Mouse (Mus musculus) lung, embryonic 16.5 days (tissue): ENCODE measurements at regions not wholly inside any gene's neighbourhood (a gene's known extent, or its start where the extent isn't known, plus 50 kb on each side); places are given as distances from the start of the nearest gene placed in this dataset.
A peak's percentile ranks its signal among the peaks of the same experiment; 100 is the strongest.

Experiments
- ATAC-seq: fragments of 200-750 bp; cut with Nextera tagmentation; 2 replicates; pipeline ENCODE4 v1.8.0; 2017; ENCODE audit warnings: low read depth, mild to moderate bottlenecking, moderate library complexity
- H3K27ac ChIP-seq: fragments of 300-500 bp; sonication (generic); 2 replicates; pipeline ENCODE4 v1.5.1; 2014; ENCODE audit warnings: mild to moderate bottlenecking, control low read depth, low read length
- H3K27me3 ChIP-seq: fragments of 300-500 bp; sonication (generic); 2 replicates; pipeline ENCODE4 v1.6.1; 2014; ENCODE audit warnings: low read depth, low read length, mixed read lengths; ENCODE audit not compliant: control insufficient read depth, insufficient read depth
- H3K36me3 ChIP-seq: fragments of 300-500 bp; sonication (generic); 2 replicates; pipeline ENCODE4 v1.6.1; 2014; ENCODE audit warnings: low read length; ENCODE audit not compliant: control insufficient read depth, insufficient read depth
- H3K4me1 ChIP-seq: fragments of 300-500 bp; sonication (generic); replicated peaks from 2 replicates; pipeline ENCODE4 v1.6.1; 2014; ENCODE audit warnings: low read length, mixed read lengths; ENCODE audit not compliant: control insufficient read depth, insufficient read depth
- H3K4me2 ChIP-seq: fragments of 300-500 bp; sonication (generic); 2 replicates; pipeline ENCODE4 v1.6.1; 2014; ENCODE audit warnings: low read depth, low read length, control low read depth
- H3K4me3 ChIP-seq: fragments of 300-500 bp; sonication (generic); 2 replicates; pipeline ENCODE4 v1.5.1; 2014; ENCODE audit warnings: mild to moderate bottlenecking, low read length, control low read depth
- H3K9ac ChIP-seq: fragments of 300-500 bp; sonication (generic); 2 replicates; pipeline ENCODE4 v1.6.1; 2014; ENCODE audit warnings: low read length, control low read depth
- H3K9me3 ChIP-seq: fragments of 300-500 bp; sonication (generic); 2 replicates; pipeline ENCODE4 v1.6.1; 2016; ENCODE audit warnings: low read length; ENCODE audit not compliant: control insufficient read depth
- WGBS: fragments of 180-500 bp; shearing (Covaris S2); extraction: QIAGEN DNeasy Blood & Tissue Kit; methylation state at CpG from one replicate; pipeline ENCODE4 v1.1.7; 2014; 5-methylcytosine and 5-hydroxymethylcytosine counted together

DNA sequence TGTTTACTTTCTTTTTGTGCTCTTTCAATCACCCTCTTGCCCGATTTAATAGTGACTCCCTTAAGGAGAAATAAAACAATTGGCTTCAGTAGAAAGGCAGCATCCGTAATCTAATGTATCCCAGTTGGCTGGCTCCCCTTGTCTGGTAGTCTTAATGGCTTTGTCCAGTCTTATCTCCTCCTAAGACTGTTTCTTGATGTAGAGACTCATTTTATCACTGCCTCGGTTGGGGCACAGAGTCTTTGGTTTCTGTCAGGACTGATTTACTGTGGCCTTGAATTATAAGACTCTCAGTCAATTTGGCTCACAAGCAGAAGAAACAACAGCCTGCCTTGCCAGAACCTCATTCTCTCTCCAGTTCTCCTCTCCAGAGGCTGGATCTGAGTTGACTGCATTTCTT lies 487.5 kb upstream of the Syt1 start:
- Histone ChIP-seq H3K27ac (no peak overlapping the region), H3K27me3 (no peaks in the 10 kb centered on the region), H3K4me2 (no peak overlapping the region), H3K9me3 (no peaks in the 10 kb centered on the region), H3K9ac (no peak overlapping the region), H3K4me1 (no peaks in the 10 kb centered on the region), H3K4me3 (no peak overlapping the region), H3K36me3 (no peaks in the 10 kb centered on the region)
- ATAC-seq: peak; percentile 34; the same call in 1 of the 2 replicates
- 37% methylated on average over 3 of the region's 3 CpGs for WGBS

DNA sequence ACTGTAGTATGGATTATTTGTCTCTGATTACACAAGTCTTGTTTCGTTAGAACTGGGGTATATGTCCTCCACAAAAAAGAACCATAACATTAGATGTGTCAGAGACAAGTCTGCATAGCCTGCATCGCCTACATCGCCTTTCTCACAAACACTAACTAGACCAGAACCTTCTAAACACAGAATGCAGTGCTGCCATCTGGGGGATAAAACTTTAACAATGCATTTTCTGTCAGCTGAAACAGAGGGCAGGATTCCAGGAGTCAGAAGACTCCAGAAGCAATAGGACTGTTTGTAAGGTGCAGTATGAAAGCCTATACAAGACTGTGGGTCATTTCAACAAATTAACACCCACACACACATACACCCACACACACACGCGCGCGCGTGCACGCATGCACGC lies 485.4 kb upstream of the Syt1 start:
- H3K36me3 ChIP-seq: no peaks in the 10 kb centered on the region
- H3K9me3 ChIP-seq: no peaks in the 10 kb centered on the region
- 75% methylated on average over 10 of the region's 10 CpGs for WGBS
- H3K4me1 ChIP-seq: no peaks in the 10 kb centered on the region
- H3K9ac ChIP-seq: no peak overlapping the region
- H3K27ac ChIP-seq: no peak overlapping the region
- H3K4me2 ChIP-seq: no peak overlapping the region
- ATAC-seq: no peak
- H3K4me3 ChIP-seq: no peak overlapping the region
- no peaks in the 10 kb centered on the region for H3K27me3 ChIP-seq

DNA sequence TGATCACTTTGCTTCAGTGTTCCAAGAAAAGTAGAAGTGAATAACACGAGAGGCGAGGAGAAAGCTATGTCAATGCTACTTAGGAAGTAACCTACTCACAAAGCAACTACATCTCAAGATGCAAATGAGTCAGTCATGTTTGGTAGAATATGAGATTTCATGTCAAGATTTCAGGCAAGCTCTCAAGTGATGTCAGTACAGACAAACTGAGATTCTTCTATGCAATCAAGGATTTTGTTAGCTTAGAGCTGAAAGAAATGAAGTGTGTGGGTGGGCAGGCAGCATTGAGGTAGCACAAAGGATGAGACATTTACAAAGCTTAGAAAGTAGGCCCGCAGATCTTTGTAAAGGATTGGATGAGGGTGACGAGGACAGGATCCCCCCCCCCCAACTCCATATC lies 480.0 kb upstream of the Syt1 start:
- H3K4me3 ChIP-seq: no peak overlapping the region
- H3K4me1 ChIP-seq: no peaks in the 10 kb centered on the region

DNA sequence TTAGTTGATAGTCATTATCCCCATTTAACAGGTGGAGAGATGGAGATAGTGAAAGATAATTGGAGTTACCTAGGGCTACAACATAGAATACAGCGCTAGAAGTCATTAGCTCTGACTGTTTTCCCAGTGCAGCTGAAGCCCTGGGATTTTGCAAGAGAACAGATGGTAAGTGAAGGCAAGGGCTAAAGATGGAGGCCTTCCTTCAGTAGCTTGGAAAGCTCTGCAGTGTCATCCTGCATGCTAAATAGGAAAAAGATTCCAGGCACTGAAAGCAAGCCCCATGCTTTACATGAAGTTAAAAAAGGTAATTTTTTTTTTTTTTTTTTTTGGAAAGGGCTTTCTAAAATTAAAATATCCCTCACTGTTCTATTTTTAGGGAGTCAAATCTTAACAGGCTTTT lies 477.2 kb upstream of the Syt1 start:
- Histone ChIP-seq H3K9ac (no peak overlapping the region), H3K4me2 (no peak overlapping the region), H3K4me3 (no peak overlapping the region), H3K36me3 (no peaks in the 10 kb centered on the region), H3K9me3 (no peaks in the 10 kb centered on the region), H3K27ac (no peak overlapping the region), H3K27me3 (no peaks in the 10 kb centered on the region), H3K4me1 (no peaks in the 10 kb centered on the region)
- no peak for ATAC-seq
- 88% methylated on average over 1 of the region's 1 CpGs for WGBS

More for the DNA sequence above, 480.0 kb upstream of the Syt1 start:
- no peak overlapping the region for H3K4me2 ChIP-seq
- 85% methylated on average over 4 of the region's 4 CpGs for WGBS
- ATAC-seq: no peak
- no peaks in the 10 kb centered on the region for H3K36me3 ChIP-seq
- no peaks in the 10 kb centered on the region for H3K9me3 ChIP-seq
- H3K9ac ChIP-seq: no peak overlapping the region
- no peak overlapping the region for H3K27ac ChIP-seq
- H3K27me3 ChIP-seq: no peaks in the 10 kb centered on the region

DNA sequence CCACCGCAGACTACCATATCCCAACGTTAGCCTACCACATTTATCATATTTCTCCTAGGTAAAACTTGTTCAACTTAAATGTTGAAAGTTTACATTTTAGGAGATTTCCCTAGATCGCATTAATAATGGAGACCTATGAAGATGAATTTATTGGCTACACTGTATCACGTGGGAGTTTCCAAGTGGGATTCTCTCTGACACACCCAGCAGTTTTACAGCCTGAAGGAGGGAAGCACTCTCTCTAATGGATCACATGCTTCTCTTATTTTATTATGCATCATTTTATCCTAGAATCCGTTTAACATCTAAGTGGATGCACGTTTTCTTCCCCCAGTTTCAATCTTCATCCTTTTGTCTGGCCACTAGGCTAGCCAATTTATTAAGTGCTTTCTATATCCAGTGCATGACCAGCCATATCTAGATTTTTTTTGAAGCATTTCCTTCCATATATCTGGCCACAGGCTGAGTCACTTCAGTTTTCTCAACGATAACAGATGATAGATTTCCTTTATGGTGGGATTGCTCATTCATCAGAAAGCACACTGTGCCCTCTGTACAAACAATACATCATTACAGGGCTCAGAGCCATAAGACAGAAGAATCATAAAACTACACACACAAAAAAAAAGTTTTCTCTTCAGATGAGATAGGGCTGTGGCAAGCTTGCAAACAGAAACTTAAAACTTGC lies 476.3 kb upstream of the Syt1 start:
- H3K9me3 ChIP-seq: no peaks in the 10 kb centered on the region
- H3K27me3 ChIP-seq: no peaks in the 10 kb centered on the region
- H3K36me3 ChIP-seq: no peaks in the 10 kb centered on the region
- WGBS: 75% methylated on average over 7 of the region's 7 CpGs
- H3K9ac ChIP-seq: no peak overlapping the region
- H3K4me1 ChIP-seq: no peaks in the 10 kb centered on the region
- H3K27ac ChIP-seq: no peak overlapping the region
- no peak for ATAC-seq
- no peak overlapping the region for H3K4me3 ChIP-seq
- no peak overlapping the region for H3K4me2 ChIP-seq

DNA sequence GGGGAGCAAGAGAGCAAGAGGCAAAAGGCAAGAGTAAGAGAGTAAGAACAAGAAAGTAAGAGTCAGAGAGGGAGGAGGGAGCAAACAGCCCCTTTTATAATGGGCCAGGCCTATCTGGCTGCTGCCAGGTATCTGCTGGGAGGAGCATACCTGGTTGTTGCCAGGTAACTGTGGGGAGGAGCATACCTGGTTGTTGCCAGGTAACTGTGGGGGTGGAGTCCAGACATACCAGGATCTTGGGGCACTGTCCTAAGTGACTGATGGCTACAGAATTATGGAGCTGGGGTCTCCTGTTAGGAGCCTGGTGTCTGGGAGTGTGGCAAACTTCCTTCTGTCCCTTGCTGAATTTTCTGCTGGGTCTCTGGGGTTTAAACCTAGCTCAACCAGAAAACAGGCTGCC lies 469.8 kb upstream of the Syt1 start:
- ATAC-seq: no peak
- H3K9ac ChIP-seq: no peak overlapping the region
- no peaks in the 10 kb centered on the region for H3K4me1 ChIP-seq
- no peak overlapping the region for H3K27ac ChIP-seq
- no peaks in the 10 kb centered on the region for H3K27me3 ChIP-seq
- no peaks in the 10 kb centered on the region for H3K9me3 ChIP-seq
- H3K4me3 ChIP-seq: no peak overlapping the region
- no peak overlapping the region for H3K4me2 ChIP-seq
- H3K36me3 ChIP-seq: no peaks in the 10 kb centered on the region

DNA sequence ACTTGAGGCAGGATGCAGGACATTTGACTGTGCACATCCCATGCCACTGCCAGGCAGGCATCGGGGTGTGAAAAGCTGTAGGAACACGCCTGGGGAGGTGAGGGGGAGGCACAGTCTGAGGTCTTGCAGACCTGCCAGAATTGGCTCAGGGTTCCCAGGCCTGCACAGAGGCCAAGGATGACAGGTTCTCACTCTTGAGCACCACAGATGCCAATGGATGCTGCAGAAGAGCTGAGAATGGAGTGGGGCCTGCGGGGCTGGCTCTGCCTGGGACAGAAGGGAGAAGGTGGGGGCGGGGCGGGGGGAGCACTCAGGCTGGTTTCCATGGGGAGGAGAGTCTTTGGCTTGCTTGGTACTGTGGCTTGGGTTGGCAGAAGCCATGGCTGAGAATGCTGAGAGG lies 469.2 kb upstream of the Syt1 start:
- Histone ChIP-seq H3K4me1 (no peaks in the 10 kb centered on the region), H3K4me3 (no peak overlapping the region), H3K9me3 (no peaks in the 10 kb centered on the region), H3K36me3 (no peaks in the 10 kb centered on the region), H3K4me2 (no peak overlapping the region), H3K9ac (no peak overlapping the region), H3K27ac (no peak overlapping the region), H3K27me3 (no peaks in the 10 kb centered on the region)
- 72% methylated on average over 5 of the region's 5 CpGs for WGBS
- no peak for ATAC-seq

DNA sequence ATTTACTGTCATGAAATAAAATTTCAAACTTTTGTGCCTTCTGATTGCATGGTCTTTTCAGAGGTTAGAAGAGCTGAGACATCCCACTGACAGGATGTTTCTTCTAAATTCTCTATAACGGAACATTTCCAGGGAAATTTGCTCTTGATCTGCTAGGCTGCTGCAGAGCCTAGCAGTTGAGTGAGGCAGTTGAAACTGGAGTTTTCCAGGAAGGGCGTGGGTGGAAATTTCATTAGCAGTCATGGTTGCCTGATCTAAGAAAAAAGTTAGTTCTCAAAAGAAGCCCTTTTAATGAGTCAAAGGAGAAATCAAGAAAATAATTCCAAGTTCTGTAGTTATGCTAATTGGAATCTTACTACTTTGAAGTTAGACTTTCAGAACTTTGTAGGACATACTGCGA lies 455.7 kb upstream of the Syt1 start:
- 71% methylated on average over 3 of the region's 3 CpGs for WGBS
- no peak overlapping the region for H3K4me3 ChIP-seq
- H3K36me3 ChIP-seq: no peaks in the 10 kb centered on the region
- H3K4me2 ChIP-seq: no peak overlapping the region
- H3K9me3 ChIP-seq: no peaks in the 10 kb centered on the region
- H3K27ac ChIP-seq: no peak overlapping the region
- H3K27me3 ChIP-seq: no peaks in the 10 kb centered on the region
- H3K4me1 ChIP-seq: no peaks in the 10 kb centered on the region
- ATAC-seq: no peak
- H3K9ac ChIP-seq: no peak overlapping the region

DNA sequence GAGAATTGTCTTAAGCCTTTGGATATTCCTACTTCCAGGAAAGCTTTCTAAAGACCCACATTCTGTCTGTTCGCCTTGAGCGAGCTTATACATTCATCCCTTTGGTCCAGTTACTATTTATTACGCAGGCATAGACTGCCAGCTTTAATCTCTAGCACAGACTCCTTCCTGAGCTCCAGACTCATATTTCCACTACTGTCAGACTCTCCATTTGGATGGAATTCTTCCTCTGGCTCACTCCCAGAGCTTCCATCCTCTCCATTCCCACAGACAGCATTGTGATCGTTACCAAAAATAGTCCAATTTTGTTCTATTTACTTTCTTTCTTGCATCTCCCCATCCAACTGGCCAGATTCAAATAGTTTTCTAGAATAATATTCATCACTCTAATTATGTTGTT lies 420.3 kb upstream of the Syt1 start:
- no peaks in the 10 kb centered on the region for H3K27me3 ChIP-seq
- no peak overlapping the region for H3K4me3 ChIP-seq
- H3K9me3 ChIP-seq: no peaks in the 10 kb centered on the region
- no peak overlapping the region for H3K27ac ChIP-seq
- 65% methylated on average over 4 of the region's 4 CpGs for WGBS
- ATAC-seq: no peak
- no peaks in the 10 kb centered on the region for H3K4me1 ChIP-seq
- no peak overlapping the region for H3K4me2 ChIP-seq
- no peak overlapping the region for H3K9ac ChIP-seq
- no peaks in the 10 kb centered on the region for H3K36me3 ChIP-seq

DNA sequence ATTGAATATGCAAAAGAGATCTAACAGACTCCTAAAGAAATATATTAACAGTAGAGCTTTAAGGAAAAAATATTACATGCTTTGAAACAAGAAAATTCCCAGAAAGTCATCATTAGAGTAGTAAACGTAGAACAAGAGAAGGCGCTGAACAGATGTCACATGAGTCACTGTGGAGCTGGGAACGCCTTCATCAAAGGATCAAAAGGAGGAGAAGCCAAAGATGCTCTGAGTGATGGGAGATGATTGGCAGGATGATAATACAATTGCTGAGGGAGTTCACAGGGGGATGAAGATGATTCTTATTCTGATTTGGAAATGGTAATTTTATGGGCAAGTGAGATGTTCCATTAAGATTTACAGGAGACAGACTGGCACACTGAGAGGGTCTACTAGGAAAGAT lies 417.1 kb upstream of the Syt1 start:
- Histone ChIP-seq H3K36me3 (no peaks in the 10 kb centered on the region), H3K4me2 (no peak overlapping the region), H3K27ac (no peak overlapping the region), H3K9me3 (no peaks in the 10 kb centered on the region), H3K27me3 (no peaks in the 10 kb centered on the region), H3K4me3 (no peak overlapping the region), H3K9ac (no peak overlapping the region), H3K4me1 (no peaks in the 10 kb centered on the region)
- no peak for ATAC-seq
- 84% methylated on average over 3 of the region's 3 CpGs for WGBS
